ENCODE assay signal across 9 mouse cellular contexts in the genomic region with DNA sequence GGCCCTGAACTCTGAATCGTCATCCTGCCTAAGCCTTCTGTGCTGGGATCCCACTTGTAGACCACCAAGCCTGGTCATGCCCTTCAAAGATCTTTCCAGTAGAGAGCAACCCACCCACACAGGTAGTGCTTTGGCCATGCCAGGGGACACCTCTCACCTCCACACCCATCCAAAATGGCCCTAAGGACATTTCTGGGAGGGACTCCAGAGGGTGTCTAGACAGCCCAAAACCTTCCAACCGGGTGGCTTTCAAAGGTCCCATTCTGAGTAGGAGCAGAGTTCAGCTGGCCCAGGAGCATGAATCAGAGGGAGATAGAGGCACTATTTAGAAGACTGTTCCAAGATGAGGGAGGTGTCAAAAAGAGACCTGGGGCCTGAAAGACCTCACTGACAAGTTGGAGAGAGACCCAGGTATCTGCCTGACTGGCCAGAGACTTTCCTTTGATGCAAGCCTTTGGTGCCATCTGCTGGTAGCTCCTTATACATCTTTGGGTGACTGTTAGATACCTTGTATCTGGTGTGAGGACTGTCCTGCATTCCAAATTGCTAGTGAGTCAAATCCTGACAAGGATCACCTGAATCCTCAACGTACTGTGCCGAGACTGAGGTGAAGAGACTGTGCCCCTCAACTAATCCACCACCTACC. TPM values are rescaled to one million over a fixed set of nuclear protein-coding genes. Genes with fewer than 3 reads are reported as not detected.
DNase-seq lines count a peak whose midpoint lies in the region; ATAC-seq and TF ChIP-seq lines count a peak whose summit lies in the region.
"Had no signal": no experiment of that assay in that cellular context is flagged by ENCODE, and none has a peak within 500 bp of the region (broad histone marks: within the 10 kb centered on the region; RNA-seq: fewer than 3 reads in every experiment).

No protein-coding gene starts in this region.

- H3K9ac ChIP-seq in liver, postnatal 0 days (replicated peaks), result no peak overlapping the region
- H3K9ac ChIP-seq: heart, embryonic 15.5 days had no signal

- no peaks in the 10 kb centered on the region for H3K9me3 ChIP-seq in E14TG2a.4 (ENCODE audit: low read length)
- H3K9me3 ChIP-seq in liver, postnatal 0 days (ENCODE audit: low read length), result no peaks in the 10 kb centered on the region
- H3K9me3 ChIP-seq: heart, embryonic 15.5 days had no signal

- peak; percentile 43 for TF ChIP-seq CTCF in E14TG2a.4 (conservative IDR thresholded peaks at IDR 0.05; ENCODE audit: low read length)
- TF ChIP-seq CTCF in liver, postnatal 0 days (IDR thresholded peaks at IDR 0.05; ENCODE audit: low read depth), result peak; percentile 96

- H3K4me3 ChIP-seq in E14TG2a.4 (replicated peaks; ENCODE audit: low read length), result no peak overlapping the region
- no peak overlapping the region for H3K4me3 ChIP-seq in liver, postnatal 0 days (ENCODE audit: low read depth, low read length)
- H3K4me3 ChIP-seq: heart, embryonic 15.5 days had no signal

- H3K4me1 ChIP-seq in E14TG2a.4 (replicated peaks; ENCODE audit: low read depth, low read length), result peaks cover 20% of the 10 kb centered on the region
- peaks cover 25% of the 10 kb centered on the region for H3K4me1 ChIP-seq in liver, postnatal 0 days (ENCODE audit: insufficient read depth)

- peak; percentile 85 for DNase-seq in adrenal gland, postnatal 10 days
- DNase-seq in embryo, embryonic 9.5 days (ENCODE audit: extremely low spot score), result peak; percentile 70
- DNase-seq in heart, postnatal 14 days, result peak; percentile 66 to 82
- DNase-seq in layer of hippocampus, adult 11-12 months (ENCODE audit: low spot score), result peak; percentile 87
- DNase-seq in liver, postnatal 0 days, result peak; percentile 83
- DNase-seq in right cerebral cortex, adult 18-20 months, result peak; percentile 74
- peak; percentile 66 for DNase-seq in yolk sac, embryonic 10.5 days (ENCODE audit: low spot score)

- WGBS in liver, postnatal 0 days (ENCODE audit: insufficient replicate concordance), result 49% methylated on average over 4 of the region's 4 CpGs

- H3K27ac ChIP-seq in liver, postnatal 0 days (ENCODE audit: low read depth), result peak overlapping the region; percentile 77
- H3K27ac ChIP-seq: heart, embryonic 15.5 days had no signal

- intact Hi-C loops in heart, postnatal 14 days (cut with DNase I), result loop anchor here (2.0 to 10.0 kb wide), 4 partner anchors 98 to 518 kb away; partner anchors contain the start of genes Odf3, Phrf1 and Scgb1c1

- peaks cover 50% of the 10 kb centered on the region for H3K27me3 ChIP-seq in E14TG2a.4 (ENCODE audit: insufficient read depth, low read length)
- H3K27me3 ChIP-seq in liver, postnatal 0 days (ENCODE audit: insufficient read depth, low read length), result no peaks in the 10 kb centered on the region

- TF ChIP-seq EP300 in liver, postnatal 0 days (IDR thresholded peaks at IDR 0.05; ENCODE audit: low read depth), result no peak

- no peaks in the 10 kb centered on the region for H3K36me3 ChIP-seq in E14TG2a.4 (ENCODE audit: insufficient read depth, low read length)
- H3K36me3 ChIP-seq in liver, postnatal 0 days (replicated peaks; ENCODE audit: insufficient read depth, low read length), result peaks cover 2% of the 10 kb centered on the region; the same call in 1 of the 2 replicates
- H3K36me3 ChIP-seq: heart, embryonic 15.5 days had no signal

- H3K4me2 ChIP-seq in liver, postnatal 0 days (ENCODE audit: low read depth, low read length), result no peak overlapping the region
- H3K4me2 ChIP-seq: heart, embryonic 15.5 days had no signal

- ATAC-seq in liver, postnatal 0 days, result peak; percentile 71

RNA-seq across cellular contexts. Expression of gene Eps8l2, which starts 24.5 kb away (rescaled TPM):
- total RNA-seq in adrenal gland, postnatal 10 days (2021), result 1 to 10 TPM; 4.6 to 7.1 TPM
- 1 to 10 TPM; 2.7 to 3.0 TPM for total RNA-seq in heart, postnatal 14 days (2021)
- 22.2 and 25.4 TPM in 2 replicates for polyA plus RNA-seq in liver, postnatal 0 days (2015; fragmentation: Nextera tagmentation; extraction: Ambion mirVana)

RNA-seq across cellular contexts. Expression of gene Taldo1, which starts 28.8 kb away (rescaled TPM):
- 100 to 1,000 TPM; 466 to 479 TPM for total RNA-seq in adrenal gland, postnatal 10 days (2021)
- 100 to 1,000 TPM; 125 to 126 TPM for total RNA-seq in heart, postnatal 14 days (2021)
- 246 and 265 TPM in 2 replicates for polyA plus RNA-seq in liver, postnatal 0 days (2015; fragmentation: Nextera tagmentation; extraction: Ambion mirVana)

RNA-seq across cellular contexts. Expression of gene Tmem80, which starts 35.7 kb away (rescaled TPM):
- 10 to 100 TPM; 22.1 to 31.6 TPM for total RNA-seq in adrenal gland, postnatal 10 days (2021)
- 10 to 100 TPM; 13.6 to 16.1 TPM for total RNA-seq in heart, postnatal 14 days (2021)
- 9.2 and 11.9 TPM in 2 replicates for polyA plus RNA-seq in liver, postnatal 0 days (2015; fragmentation: Nextera tagmentation; extraction: Ambion mirVana)

RNA-seq across cellular contexts. Expression of gene Deaf1, which starts 35.7 kb away (rescaled TPM):
- total RNA-seq in adrenal gland, postnatal 10 days (2021), result 10 to 100 TPM; 39.9 to 59.2 TPM
- total RNA-seq in heart, postnatal 14 days (2021), result 10 to 100 TPM; 20.0 to 22.1 TPM
- polyA plus RNA-seq in liver, postnatal 0 days (2015; fragmentation: Nextera tagmentation; extraction: Ambion mirVana), result 10.7 and 11.9 TPM in 2 replicates

RNA-seq across cellular contexts. Expression of gene Gatd1, which starts 50.7 kb away (rescaled TPM):
- 10 to 100 TPM; 26.2 to 39.2 TPM for total RNA-seq in adrenal gland, postnatal 10 days (2021)
- 10 to 100 TPM; 12.5 to 13.3 TPM for total RNA-seq in heart, postnatal 14 days (2021)
- 17.4 and 18.2 TPM in 2 replicates for polyA plus RNA-seq in liver, postnatal 0 days (2015; fragmentation: Nextera tagmentation; extraction: Ambion mirVana)
